Mouse (Mus musculus): ENCODE results near the gene Prkar2b.

DNA sequence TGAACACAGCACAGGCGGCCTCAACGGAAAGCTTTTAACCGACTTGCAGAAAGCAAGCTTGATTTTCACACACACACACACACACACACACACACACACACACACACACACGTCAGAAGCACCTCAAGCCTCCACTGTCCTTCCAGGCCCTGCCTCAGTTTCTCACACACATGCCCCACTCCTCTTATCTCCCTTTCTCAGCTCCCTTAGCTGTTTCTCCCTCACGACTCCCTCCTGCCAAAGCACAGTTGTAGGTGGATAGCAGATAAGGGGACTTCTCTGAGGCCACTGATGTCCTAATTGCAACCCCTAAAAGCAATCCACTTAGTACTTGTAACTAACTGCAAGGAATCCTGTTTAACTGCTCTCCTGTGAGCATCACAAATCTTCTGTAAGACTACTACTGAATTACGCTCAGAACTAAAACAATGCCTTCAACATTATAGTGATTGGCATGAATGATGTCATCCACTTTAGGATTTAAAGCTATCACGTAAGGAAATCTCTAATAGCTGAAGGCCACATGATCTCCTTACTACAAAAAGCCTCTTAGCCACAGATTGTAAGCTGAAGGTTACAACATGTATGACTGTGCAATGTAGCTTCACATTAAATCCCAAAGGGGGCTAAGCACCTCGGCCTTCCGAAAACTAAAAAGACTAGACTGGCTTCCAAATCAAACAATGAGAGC, 6.5 kb downstream of the Prkar2b start:
- TF ChIP-seq POLR2A (IDR thresholded peaks at IDR 0.05; ENCODE audit: borderline replicate concordance, low read depth, low read length) (no peak), CTCF (IDR thresholded peaks at IDR 0.05; ENCODE audit: low read depth, low read length) (no peak)
